Mouse (Mus musculus): ENCODE results near the gene Bfsp2.

Gene Bfsp2

GRCm38 (mm10) chr9:103480044-103480576 lies at the start of gene Bfsp2:
Bfsp2 (minus strand) TSS chr9:103480420.
- DNase-seq (ENCODE audit: low read depth) = no peak

- DNase-seq (ENCODE audit: low read depth) = no peak
Measured at GRCm38 (mm10) chr9:103525041-103525537, 44.9 kb upstream of the Bfsp2 start.

GRCm38 (mm10) chr9:103524600-103524999 lies 44.4 kb upstream of the Bfsp2 start:
- no peak for DNase-seq (ENCODE audit: low read depth)

- no peak for DNase-seq (ENCODE audit: low read depth)
Measured at GRCm38 (mm10) chr9:103523742-103524403, 43.7 kb upstream of the Bfsp2 start.

GRCm38 (mm10) chr9:103523008-103523407 lies 42.8 kb upstream of the Bfsp2 start:
- DNase-seq (ENCODE audit: low read depth) = no peak

- no peak for DNase-seq (ENCODE audit: low read depth)
Measured at GRCm38 (mm10) chr9:103513884-103514283, 33.7 kb upstream of the Bfsp2 start.

GRCm38 (mm10) chr9:103512257-103512656 lies 32.0 kb upstream of the Bfsp2 start:
- DNase-seq (ENCODE audit: low read depth) = no peak

- DNase-seq (ENCODE audit: low read depth) = no peak
Measured at GRCm38 (mm10) chr9:103506968-103507584, 26.9 kb upstream of the Bfsp2 start.

GRCm38 (mm10) chr9:103505067-103505466 lies 24.8 kb upstream of the Bfsp2 start:
- DNase-seq (ENCODE audit: low read depth) = no peak

GRCm38 (mm10) chr9:103504646-103505045 lies 24.4 kb upstream of the Bfsp2 start:
- no peak for DNase-seq (ENCODE audit: low read depth)

GRCm38 (mm10) chr9:103503586-103504298 lies 23.5 kb upstream of the Bfsp2 start:
- no peak for DNase-seq (ENCODE audit: low read depth)

- no peak for DNase-seq (ENCODE audit: low read depth)
Measured at GRCm38 (mm10) chr9:103502655-103503054, 22.4 kb upstream of the Bfsp2 start.

GRCm38 (mm10) chr9:103501861-103502364 lies 21.7 kb upstream of the Bfsp2 start:
- DNase-seq (ENCODE audit: low read depth) = no peak

GRCm38 (mm10) chr9:103499366-103499765 lies 19.1 kb upstream of the Bfsp2 start:
- DNase-seq (ENCODE audit: low read depth) = no peak

- DNase-seq (ENCODE audit: low read depth) = no peak
Measured at GRCm38 (mm10) chr9:103498699-103499098, 18.5 kb upstream of the Bfsp2 start.

- DNase-seq (ENCODE audit: low read depth) = no peak
Measured at GRCm38 (mm10) chr9:103495391-103495790, 15.2 kb upstream of the Bfsp2 start.

- DNase-seq (ENCODE audit: low read depth) = no peak
Measured at GRCm38 (mm10) chr9:103494346-103495020, 14.3 kb upstream of the Bfsp2 start.

- no peak for DNase-seq (ENCODE audit: low read depth)
Measured at GRCm38 (mm10) chr9:103491985-103492384, 11.8 kb upstream of the Bfsp2 start.

- peak; percentile 77 for DNase-seq (ENCODE audit: low read depth)
Measured at GRCm38 (mm10) chr9:103490439-103490838, 10.2 kb upstream of the Bfsp2 start.

GRCm38 (mm10) chr9:103489883-103490282 lies 9.7 kb upstream of the Bfsp2 start:
- peak; percentile 62 for DNase-seq (ENCODE audit: low read depth)

GRCm38 (mm10) chr9:103489096-103489495 lies 8.9 kb upstream of the Bfsp2 start:
- DNase-seq (ENCODE audit: low read depth) = peak; percentile 57

- no peak for DNase-seq (ENCODE audit: low read depth)
Measured at GRCm38 (mm10) chr9:103486262-103486661, 6.0 kb upstream of the Bfsp2 start.

All from naive thymus-derived CD4-positive, alpha-beta T cell, adult 2 months (primary cell).